Comparison of ENCODE assay signal across 18 mouse cellular contexts in genomic region chr6:72453578-72453977, GRCm38 (mm10).
"Had no signal": no experiment of that assay in that cellular context is flagged by ENCODE, and none has a peak within 500 bp of the region (broad histone marks: within the 10 kb centered on the region; RNA-seq: fewer than 3 reads in every experiment).

No protein-coding gene starts in this region.

- H3K4me2 ChIP-seq: lung, embryonic 15.5 days; midbrain, embryonic 13.5 days; midbrain, embryonic 15.5 days; neural tube, embryonic 13.5 days; neural tube, embryonic 15.5 days had no signal

- H3K9ac ChIP-seq: liver, postnatal 0 days; lung, embryonic 15.5 days; midbrain, embryonic 13.5 days; midbrain, embryonic 15.5 days; neural tube, embryonic 13.5 days; neural tube, embryonic 15.5 days had no signal

- H3K9me3 ChIP-seq: lung, embryonic 15.5 days; midbrain, embryonic 10.5 days; midbrain, embryonic 13.5 days; midbrain, embryonic 15.5 days; neural tube, embryonic 13.5 days; neural tube, embryonic 15.5 days had no signal

- H3K4me3 ChIP-seq: lung, embryonic 15.5 days; midbrain, embryonic 10.5 days; midbrain, embryonic 13.5 days; midbrain, embryonic 15.5 days; myocyte; neural tube, embryonic 13.5 days; neural tube, embryonic 15.5 days had no signal

- H3K27me3 ChIP-seq: lung, embryonic 15.5 days; midbrain, embryonic 13.5 days; midbrain, embryonic 15.5 days; neural tube, embryonic 13.5 days; neural tube, embryonic 15.5 days had no signal

- DNase-seq: liver, postnatal 0 days; lung, adult 2 months; lung, postnatal 14 days; retina, postnatal 1 day; right cerebral cortex, adult 18-20 months; right cerebral cortex, postnatal 25 days; right cerebral cortex, postnatal 4 days; spleen, adult 18-20 months; thymus, adult 18-20 months; thymus, postnatal 14 days; thymus, postnatal 36 days had no signal

- H3K36me3 ChIP-seq: lung, embryonic 15.5 days; midbrain, embryonic 10.5 days; midbrain, embryonic 13.5 days; midbrain, embryonic 15.5 days; neural tube, embryonic 13.5 days; neural tube, embryonic 15.5 days had no signal

- H3K27ac ChIP-seq: lung, embryonic 15.5 days had no signal
